Mouse (Mus musculus): ENCODE data around the gene Mei1.

Gene Mei1

DNA sequence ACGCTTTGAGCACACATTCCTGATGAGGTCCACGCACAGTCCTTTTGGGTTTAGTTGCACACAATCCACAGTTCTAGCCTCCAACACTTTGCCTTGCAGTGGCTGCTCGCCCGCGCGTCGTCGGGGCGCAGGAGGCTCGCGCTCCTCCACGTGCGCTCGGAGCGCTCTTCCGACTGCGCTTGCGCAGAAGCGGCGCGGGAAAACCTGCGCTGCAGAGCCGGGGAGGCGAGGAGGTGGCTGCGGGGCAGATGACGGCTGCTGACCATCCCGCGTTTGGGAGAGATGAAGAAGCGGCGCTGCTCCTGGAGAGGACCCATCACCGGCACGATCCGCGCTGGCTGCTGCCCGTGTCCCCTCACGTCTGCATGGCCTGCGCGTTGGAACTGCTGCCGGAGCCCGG is at the start of gene Mei1:
Gene Mei1 (plus strand): TSS at position 99 of the 400 bp plus-strand sequence.
- in situ Hi-C loops (cut with MboI; ENCODE audit: unreplicated experiment in 2 of 2) = loop anchor here (5.0 to 25.0 kb wide), 4 partner anchors 45 to 1992 kb away; partner anchors contain the start of gene Efcab6 (in 1 of the 2)

DNA sequence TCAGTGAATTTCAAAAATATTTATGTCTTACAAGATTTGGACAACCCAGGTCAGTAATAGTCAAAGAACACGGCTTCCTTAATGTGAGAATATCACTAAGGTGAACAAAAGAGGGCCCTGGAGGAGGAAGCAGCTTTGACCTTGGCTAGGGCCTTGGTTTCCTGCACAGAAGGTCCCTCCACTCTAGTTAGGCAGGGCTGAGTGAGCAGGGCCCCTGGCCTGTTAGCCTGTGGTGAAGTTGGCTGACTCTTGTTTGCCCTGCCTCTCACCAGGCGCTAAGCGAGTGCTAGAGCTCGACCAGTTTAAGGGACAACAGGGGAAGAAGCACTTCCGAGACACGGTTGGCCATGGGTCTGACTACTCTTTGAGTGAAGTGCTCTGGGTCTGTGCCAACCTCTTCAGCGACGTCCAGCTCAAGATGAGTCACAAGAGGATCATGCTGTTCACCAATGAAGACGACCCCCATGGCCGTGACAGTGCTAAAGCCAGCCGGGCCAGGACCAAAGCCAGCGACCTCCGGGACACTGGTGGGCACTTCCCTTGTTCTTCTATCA is 47.2 kb upstream of the Mei1 start:
- in situ Hi-C loops (cut with MboI; ENCODE audit: unreplicated experiment in 2 of 2) = no loop called here

DNA sequence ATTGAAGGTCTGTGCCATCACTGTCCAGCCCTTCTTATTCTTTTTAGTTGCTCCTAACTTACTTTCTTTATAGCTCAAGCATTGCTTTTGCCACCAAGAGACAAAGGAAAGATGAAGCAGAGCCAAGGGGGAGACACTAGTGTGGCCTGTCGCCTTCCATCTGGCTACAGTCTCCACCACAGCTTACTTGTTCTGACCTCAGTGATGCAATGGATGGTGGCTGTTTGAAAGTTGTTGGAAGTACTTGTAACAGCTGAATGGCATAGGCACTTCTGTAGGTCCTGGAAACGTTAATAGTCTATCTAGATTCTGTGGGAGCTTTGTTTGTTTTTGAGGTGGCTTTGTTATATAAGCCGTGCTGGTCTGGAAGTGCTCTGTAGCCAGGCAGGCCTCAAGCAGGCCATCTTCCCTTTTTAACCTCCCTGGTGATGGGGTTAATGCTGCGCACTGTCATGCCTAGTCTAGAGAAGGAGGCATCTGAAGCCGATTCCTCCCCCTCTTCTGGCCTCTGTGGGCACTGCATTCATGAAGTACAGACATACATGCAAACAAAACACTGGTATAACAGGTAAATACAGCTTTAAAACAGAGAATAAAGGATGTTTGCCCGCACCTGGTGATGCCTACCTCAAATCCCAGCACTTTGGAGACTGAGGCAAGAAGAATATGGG is 45.7 kb upstream of the Mei1 start:
- in situ Hi-C loops (cut with MboI; ENCODE audit: unreplicated experiment in 2 of 2) = no loop called here

DNA sequence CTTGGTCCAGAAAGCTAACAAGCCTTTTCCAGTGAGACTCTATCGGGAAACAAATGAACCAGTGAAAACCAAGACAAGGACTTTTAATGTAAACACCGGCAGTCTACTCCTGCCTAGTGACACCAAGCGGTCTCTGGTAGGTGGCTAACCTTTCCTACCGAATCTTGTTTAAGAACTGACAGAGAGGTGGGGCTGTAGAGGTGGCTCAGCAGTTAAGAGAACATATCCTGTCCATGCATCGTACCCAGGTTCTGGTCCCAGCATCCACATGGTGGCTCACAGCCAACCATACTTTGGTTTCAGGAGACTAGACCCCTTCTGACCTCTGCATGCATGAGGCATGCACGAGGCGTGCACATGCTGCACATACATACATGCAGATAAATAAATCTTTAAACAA is 42.5 kb upstream of the Mei1 start:
- in situ Hi-C loops (cut with MboI; ENCODE audit: unreplicated experiment in 2 of 2) = loop anchor here in 1 of 2 experiments (5.0 to 25.0 kb wide), 2 partner anchors 170 to 1490 kb away; partner anchors contain the start of gene Tob2

DNA sequence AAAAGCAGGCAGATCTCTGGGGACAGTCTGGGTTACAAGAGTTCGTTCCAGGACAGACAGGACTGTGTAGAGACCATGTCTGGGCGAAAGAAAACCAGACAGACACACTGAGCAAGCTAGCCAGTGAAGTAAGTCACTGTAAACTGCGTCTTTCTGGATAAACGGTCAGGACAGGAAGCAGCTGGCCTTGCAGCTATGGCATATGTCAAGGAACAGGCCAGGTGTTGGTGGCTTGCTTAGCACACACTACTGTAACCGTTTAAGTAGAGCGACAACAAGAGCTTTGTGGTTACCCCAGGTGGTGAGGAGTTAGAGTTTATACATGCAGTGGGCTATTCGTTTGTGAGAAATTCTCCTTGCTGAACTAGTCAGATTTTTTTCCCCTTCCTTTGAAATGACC is 42.1 kb upstream of the Mei1 start:
- in situ Hi-C loops (cut with MboI; ENCODE audit: unreplicated experiment in 2 of 2) = loop anchor here in 1 of 2 experiments (5.0 to 25.0 kb wide), 2 partner anchors 170 to 1490 kb away; partner anchors contain the start of gene Tob2

DNA sequence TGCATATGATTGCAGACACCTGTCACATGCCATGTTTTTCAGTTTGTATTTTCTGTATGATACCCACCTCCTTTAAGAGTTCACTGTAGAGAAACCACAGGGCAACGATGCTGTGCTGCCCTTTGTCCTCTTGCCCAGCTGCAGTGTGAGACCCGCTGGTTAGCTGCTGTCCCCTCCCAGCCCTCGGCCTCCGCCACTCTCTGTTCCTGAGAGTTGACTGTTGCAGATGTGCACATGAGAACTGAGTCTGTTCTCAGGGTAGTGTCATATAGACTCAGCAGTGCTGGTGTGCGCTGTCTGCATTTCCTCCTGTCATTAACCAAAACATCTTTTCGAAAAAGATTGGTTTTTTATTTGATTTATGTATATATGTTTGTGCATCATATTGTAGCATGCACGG is 37.4 kb upstream of the Mei1 start:
- in situ Hi-C loops (cut with MboI; ENCODE audit: unreplicated experiment in 2 of 2) = loop anchor here in 1 of 2 experiments (25.0 kb wide), 1 partner anchor 1495 kb away; no protein-coding TSS in a partner anchor

DNA sequence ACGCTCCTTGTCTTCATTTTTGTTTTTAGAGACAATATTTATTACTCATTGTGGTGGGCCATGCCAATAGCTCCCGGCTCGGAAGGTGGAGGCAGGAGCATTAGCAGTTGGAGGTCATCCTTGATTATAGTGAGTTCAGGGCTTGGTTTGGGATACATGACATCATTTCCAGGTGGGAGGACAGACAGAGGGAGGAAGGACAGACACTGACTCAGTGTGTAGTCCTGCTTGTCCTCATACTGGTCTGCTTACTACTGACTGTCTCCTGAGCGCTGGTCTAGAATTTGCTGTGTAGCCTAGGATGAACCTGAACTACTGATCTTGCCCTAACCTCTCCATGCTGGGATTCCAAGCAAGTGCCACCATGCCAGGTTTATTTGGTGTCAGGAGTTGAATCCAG is 36.0 kb upstream of the Mei1 start, which contains the start of gene Desi1:
Gene Desi1 (minus strand): TSS at position 101 of the 400 bp plus-strand sequence.
- in situ Hi-C loops (cut with MboI; ENCODE audit: unreplicated experiment in 2 of 2) = loop anchor here in 1 of 2 experiments (25.0 kb wide), 1 partner anchor 1496 kb away; no protein-coding TSS in a partner anchor

DNA sequence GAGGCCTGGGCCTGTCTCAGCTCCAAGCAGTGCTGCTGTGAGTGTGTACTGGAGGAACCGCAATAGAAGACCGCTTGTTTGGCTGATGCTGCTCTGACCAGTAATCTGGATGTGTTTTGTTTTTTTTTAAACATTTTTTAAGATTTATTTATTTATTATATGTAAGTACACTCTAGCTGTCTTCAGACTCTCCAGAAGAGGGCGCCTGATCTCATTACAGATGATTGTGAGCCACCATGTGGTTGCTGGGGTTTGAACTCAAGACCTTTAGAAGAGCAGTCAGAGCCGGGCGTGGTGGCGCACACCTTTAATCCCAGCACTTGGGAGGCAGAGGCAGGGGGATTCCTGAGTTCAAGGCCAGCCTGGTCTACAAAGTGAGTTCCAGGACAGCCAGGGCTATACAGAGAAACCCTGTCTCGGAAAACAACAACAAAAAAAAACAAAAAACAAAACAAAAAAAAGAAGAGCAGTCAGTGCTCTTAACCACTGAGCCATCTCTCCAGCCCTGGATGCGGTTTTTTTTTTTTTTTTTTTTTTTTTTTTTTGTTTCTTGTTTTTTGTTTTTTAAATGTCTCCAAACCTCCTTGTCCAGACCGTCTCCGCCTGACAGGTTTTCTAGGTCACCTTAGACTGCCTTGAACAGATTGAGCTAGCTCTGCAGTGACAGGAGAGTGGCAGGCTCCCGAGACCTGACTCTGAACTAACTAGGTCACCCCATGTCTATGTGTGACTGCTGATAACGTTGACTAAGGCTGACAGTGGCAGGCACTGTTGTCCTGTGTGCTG is 33.7 kb upstream of the Mei1 start:
- in situ Hi-C loops (cut with MboI; ENCODE audit: unreplicated experiment in 2 of 2) = loop anchor here in 1 of 2 experiments (25.0 kb wide), 1 partner anchor 1499 kb away; no protein-coding TSS in a partner anchor

DNA sequence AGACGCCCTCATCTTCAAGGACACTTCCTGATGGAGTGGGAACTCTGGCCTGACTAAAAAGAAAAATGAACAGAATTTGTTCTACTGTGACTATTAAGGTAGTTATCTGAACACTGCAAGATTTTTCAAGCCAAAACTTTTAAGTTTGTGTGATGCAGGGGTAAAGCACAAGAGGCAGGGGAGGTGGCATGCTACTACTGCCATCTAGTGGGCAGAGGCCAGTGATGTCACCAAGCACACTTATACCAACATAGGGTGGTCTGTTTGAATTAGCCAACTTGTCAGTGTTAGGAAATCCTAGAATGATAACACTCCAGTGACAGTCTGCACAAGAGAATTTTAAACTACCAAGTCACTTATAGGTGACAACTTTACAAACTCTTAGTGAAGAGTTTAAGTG is 29.1 kb upstream of the Mei1 start:
- in situ Hi-C loops (cut with MboI; ENCODE audit: unreplicated experiment in 2 of 2) = loop anchor here in 1 of 2 experiments (25.0 kb wide), 1 partner anchor 1503 kb away; no protein-coding TSS in a partner anchor

DNA sequence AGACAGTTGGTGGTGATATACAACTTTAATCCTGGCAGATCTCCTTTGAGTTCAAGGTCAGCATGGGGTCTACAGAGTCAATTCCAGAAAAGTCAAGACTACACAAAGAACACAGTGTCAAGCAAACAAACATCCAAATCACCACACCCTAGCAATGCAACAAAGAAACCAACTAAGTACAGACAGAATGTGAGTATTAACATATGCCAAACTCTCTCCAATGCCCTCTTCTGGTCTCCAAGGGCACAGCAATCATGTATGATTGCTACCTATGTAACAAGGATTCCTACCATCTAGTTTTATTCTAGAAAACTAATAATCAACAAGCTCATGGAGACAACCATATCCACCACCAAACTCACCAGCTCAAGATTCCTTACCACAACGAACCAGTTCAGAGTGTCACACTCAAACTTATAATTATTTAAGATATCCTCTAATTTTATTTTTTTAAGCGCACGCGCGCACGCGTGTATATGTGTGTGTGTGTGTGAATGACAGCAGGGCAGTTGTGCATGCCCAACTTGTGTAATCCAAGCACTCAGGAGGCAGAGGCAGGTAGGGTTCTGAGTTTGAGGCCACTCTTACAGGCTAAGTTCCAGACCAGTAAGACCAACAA is 25.5 kb upstream of the Mei1 start:
- in situ Hi-C loops (cut with MboI; ENCODE audit: unreplicated experiment in 2 of 2) = loop anchor here in 1 of 2 experiments (25.0 kb wide), 1 partner anchor 1507 kb away; no protein-coding TSS in a partner anchor

DNA sequence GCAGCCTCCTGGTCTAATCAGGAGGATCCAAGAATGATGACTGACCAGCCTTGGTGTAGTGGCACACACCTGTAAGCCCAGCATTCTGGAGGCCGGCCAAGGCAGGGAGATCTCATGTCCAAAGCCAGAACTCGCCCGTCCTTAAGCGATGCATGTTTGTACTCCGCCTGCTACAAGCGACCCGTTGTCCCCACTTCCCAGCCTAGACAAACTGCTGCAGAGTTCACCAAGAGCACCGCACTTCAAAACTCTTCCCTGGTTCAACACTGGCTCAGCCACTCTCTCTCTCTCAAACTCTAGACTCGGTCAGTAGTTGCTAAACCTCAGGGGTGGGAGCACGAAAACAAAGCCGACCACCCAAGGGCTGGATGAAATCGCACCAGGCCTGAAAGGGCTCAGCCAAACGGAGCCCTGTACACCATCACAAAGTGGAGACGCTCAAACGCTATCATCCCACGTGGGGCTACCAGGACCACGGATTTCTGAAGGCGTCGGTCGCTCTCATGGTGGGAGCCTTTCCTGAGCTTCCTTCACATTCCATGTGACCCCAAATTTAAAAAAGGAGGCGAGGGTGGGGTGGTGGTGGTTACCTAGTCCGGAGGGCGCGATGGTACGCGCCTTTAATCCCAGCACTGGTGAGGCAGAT is 23.4 kb upstream of the Mei1 start:
- in situ Hi-C loops (cut with MboI; ENCODE audit: unreplicated experiment in 2 of 2) = loop anchor here in 1 of 2 experiments (5.0 to 25.0 kb wide), 3 partner anchors 34 to 1509 kb away; no protein-coding TSS in a partner anchor

DNA sequence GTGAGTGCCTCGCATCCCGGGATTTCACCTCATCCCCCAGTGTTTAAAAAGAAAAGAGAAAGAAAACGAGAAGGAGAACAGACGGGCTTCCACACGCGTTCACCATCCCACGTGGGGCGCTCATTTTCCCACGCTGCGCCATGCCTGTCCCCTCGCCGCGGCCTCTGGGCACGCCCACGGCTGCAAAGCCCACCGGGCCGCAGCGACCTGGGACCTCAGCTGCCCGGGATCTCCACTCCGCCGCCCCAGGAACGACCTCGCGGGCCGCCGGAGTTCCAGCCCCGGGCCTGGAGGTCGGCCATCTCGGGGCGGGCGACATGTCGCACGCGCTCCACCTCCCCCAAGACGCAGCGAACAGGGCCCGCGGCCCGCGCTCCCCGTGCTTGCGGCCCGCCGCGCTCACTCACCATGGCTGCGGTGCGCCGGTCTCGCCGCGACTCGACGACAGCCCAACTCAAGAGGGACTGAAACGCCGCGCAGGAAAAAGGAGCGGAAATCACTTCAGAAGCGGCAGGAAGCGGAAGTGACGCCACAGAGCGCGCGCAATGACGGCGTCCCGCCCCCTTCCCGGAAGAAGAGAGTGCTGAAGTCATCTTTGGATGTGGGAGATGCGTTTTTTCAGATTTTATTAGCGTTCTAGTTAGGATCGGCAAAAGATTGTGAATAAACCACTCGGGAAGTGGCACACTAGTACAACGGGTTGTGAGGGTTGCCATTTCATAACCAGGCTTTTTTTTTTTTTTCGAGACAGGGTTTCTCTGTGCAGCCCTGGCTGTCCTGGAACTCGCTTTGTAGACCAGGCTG is 22.5 kb upstream of the Mei1 start, which contains the start of gene Snu13:
Gene Snu13 (minus strand): TSS at position 519 of the 804 bp plus-strand sequence.
- in situ Hi-C loops (cut with MboI; ENCODE audit: unreplicated experiment in 2 of 2) = loop anchor here in 1 of 2 experiments (5.0 to 25.0 kb wide), 3 partner anchors 35 to 1510 kb away; no protein-coding TSS in a partner anchor

DNA sequence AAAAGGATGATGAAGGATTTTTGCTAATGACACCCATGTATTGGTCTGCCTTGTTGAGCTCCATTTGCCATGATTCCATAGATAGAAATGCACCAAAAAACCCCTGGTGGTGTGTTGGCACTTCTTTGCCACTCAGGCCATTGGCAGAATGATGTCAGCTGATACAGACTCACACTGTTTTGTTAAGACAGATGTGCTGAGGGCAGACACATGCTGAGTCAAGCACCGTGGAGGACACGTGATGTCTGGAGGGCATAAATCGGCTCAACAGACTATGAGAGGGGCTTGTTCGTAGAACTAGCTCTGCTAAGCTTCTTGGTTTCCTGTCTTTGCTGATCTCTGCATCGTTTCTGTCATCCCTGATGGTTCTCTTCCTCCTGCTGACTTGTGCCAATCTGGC is 17.3 kb upstream of the Mei1 start:
- in situ Hi-C loops (cut with MboI; ENCODE audit: unreplicated experiment in 2 of 2) = loop anchor here (10.0 to 25.0 kb wide), 2 partner anchors 98 to 2010 kb away; partner anchors contain the start of gene Efcab6 (in 1 of the 2)

DNA sequence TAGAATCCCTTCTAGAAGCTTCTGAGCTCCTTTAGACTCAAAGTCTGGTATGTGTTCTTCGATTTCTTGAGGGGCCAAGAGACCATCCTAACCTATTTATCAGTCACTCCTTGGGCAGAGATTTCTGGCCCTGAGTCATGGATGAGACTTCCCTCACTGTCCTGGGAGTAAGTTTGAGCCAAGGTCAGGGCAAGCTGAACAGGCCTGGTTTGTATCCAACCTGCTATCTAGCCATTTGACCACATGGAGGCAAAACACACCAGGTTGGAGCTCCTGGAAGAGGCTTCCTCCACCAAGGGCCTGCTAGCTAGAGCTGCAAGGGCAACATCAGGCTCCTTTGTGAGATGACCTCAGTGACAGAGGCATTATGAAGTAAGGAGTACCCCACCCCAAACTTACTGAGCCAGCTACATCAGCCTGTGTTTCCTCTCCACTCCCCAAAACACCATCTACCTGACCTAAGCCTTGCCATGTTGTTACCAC is 11.0 kb upstream of the Mei1 start, which contains the start of gene 4930407I10Rik:
Gene 4930407I10Rik (plus strand): TSS at position 433 of the 483 bp plus-strand sequence.
- in situ Hi-C loops (cut with MboI; ENCODE audit: unreplicated experiment in 2 of 2) = loop anchor here (10.0 to 25.0 kb wide), 2 partner anchors 104 to 2004 kb away; partner anchors contain the start of gene Efcab6 (in 1 of the 2)

DNA sequence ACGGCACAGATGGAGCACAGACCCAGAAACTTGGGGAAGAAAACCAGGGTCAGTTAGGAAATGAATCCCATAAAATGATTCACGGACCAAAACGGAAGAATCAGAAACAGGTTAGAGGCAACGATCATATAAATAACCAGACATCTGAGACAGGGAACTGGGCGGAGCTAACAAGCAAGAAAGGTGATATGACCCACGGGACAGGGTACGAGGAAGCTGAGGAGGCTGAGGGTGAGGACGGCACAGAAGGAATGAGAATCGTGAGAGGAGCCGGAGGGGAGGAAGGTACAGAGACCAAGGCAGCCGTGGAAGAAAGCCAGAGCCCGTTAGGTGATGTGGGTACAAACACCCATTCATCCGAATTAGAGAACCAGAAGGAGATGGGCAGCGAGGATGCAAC is 5.9 kb upstream of the Mei1 start:
- in situ Hi-C loops (cut with MboI; ENCODE audit: unreplicated experiment in 2 of 2) = loop anchor here (5.0 to 25.0 kb wide), 3 partner anchors 48 to 1998 kb away; partner anchors contain the start of gene Efcab6 (in 1 of the 2)

DNA sequence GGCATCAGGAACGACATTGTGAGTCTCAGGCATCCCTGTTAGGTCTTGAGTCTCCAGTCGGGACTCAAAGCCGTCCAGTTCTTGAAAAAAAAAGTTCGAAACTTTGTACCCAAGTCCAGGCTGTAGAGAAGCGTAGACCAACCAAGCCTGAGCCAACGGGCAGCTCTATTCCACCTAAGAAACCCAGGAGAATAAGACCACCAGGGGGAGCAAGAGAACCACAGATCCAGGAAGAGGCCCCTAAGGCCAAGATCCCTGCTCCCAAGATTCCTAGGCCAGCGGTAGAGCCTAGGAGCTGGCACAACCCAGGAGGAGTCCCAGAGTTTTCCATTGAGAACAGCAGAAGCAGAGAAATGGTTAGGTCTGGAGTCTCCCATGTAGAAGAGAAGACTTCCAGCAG is 4.3 kb upstream of the Mei1 start:
- in situ Hi-C loops (cut with MboI; ENCODE audit: unreplicated experiment in 2 of 2) = loop anchor here (5.0 to 25.0 kb wide), 4 partner anchors 49 to 1997 kb away; partner anchors contain the start of gene Efcab6 (in 1 of the 2)

DNA sequence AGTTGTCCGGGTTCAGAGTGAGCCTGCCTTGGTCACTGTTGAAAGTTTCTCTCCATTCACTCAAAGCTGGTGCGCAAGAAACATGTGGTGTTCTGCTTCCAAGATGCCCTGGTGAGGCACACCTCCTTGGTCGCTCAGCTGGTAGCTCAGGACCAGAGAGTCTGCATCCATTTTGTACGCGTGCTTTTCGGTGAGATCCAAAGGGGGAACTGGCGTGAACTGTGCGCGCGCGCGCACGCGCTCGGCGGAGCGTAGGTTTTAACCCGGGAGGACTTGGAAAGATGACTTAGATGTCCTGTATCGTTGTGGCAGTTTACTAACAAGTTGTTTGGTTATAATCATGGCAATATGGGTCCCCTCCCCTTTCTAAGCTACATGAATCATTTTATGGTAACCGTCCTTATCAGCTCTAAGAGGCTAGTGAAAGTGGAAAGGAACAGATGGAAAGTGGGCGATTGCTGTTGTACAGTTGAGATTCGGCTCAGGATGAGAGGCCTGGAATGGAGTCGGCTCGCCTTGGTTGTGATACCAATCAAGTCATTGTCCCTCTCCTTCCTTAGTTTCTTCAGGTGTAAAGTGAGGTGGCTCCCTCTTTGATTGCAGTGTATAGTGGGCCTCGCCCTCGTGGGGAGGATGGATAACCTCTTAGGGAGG is 2.1 kb downstream of the Mei1 start:
- in situ Hi-C loops (cut with MboI; ENCODE audit: unreplicated experiment in 2 of 2) = loop anchor here in 1 of 2 experiments (25.0 kb wide), 1 partner anchor 1990 kb away; the partner anchor contains the start of gene Efcab6

Data from v-Abl transformed pro-B cells (cell line).